Mouse (Mus musculus): ENCODE measurements around the gene Kif3c.

- TF ChIP-seq CTCF (IDR thresholded peaks at IDR 0.05) (no peak), POLR2A (IDR thresholded peaks at IDR 0.05; ENCODE audit: insufficient read depth, low read depth, low read length) (no peak), EP300 (IDR thresholded peaks at IDR 0.05; ENCODE audit: insufficient read depth, low read depth, low read length) (no peak)
Observed at GRCm38 (mm10) chr12:3325232-3325631, 39.7 kb upstream of the Kif3c start.

Measured in heart, adult 2 months (tissue).